Mouse (Mus musculus) CH12.LX (cell line): Measurements from ENCODE around the gene Glra1. TPM values are rescaled to one million over a fixed set of nuclear protein-coding genes. Genes with fewer than 3 reads are reported as not detected.

Experiments used
- DNase-seq: peaks from one replicate; pipeline ENCODE4 v3.0.0-alpha.2; 2013; ENCODE audit errors: extremely low read depth
- H3K27ac ChIP-seq: 2 replicates; pipeline ENCODE4 v1.5.1; 2012; ENCODE audit warnings: low read depth, mild to moderate bottlenecking, control low read depth, moderate library complexity; ENCODE audit not compliant: insufficient read depth
- H3K27me3 ChIP-seq: replicated peaks from 2 replicates; pipeline ENCODE3; 2012; ENCODE audit warnings: inconsistent platforms
- H3K36me3 ChIP-seq, 2 experiments: replicated peaks in 1 of 2; 2 replicates each; pipeline versions ENCODE3 to v1.6.1; 2012; ENCODE audit warnings: inconsistent platforms in 1 of 2, low read length in 1 of 2, mild to moderate bottlenecking in 1 of 2, mixed read lengths in 1 of 2, moderate library complexity in 1 of 2; ENCODE audit not compliant: control insufficient read depth in 1 of 2, insufficient read depth in 1 of 2
- H3K4me1 ChIP-seq, 2 experiments: 2 replicates each; pipeline ENCODE4 v1.6.1; 2012; ENCODE audit warnings: inconsistent platforms in 1 of 2, moderate library complexity in 1 of 2; ENCODE audit not compliant: insufficient read depth in 2 of 2, control insufficient read depth in 1 of 2
- H3K4me2 ChIP-seq: 2 replicates; pipeline ENCODE4 v1.6.1; 2012; ENCODE audit warnings: low read depth, mild to moderate bottlenecking, control low read depth; ENCODE audit not compliant: poor library complexity, insufficient read depth, severe bottlenecking
- H3K4me3 ChIP-seq, 3 experiments: fragments of 150-350 bp in 1 of 3; sonication (generic) in 1 of 3; replicated peaks in 1 of 3; 2 replicates each; pipeline versions ENCODE3 to v1.5.1; 2011 to 2012; ENCODE audit warnings: low read depth in 2 of 3, low read length in 2 of 3, mild to moderate bottlenecking in 2 of 3, moderate library complexity in 2 of 3, control low read depth in 1 of 3, improper control_type of control experiment in 1 of 3, inconsistent platforms in 1 of 3, mixed read lengths in 1 of 3; ENCODE audit not compliant: poor library complexity in 1 of 3
- H3K79me2 ChIP-seq: replicated peaks from 2 replicates; pipeline ENCODE4 v1.6.1; 2012; ENCODE audit warnings: mild to moderate bottlenecking, moderate library complexity; ENCODE audit not compliant: control insufficient read depth, poor library complexity, insufficient read depth, severe bottlenecking; ENCODE audit errors: extremely low read depth
- H3K9ac ChIP-seq: 2 replicates; pipeline ENCODE4 v1.6.1; 2012; ENCODE audit warnings: low read depth, mild to moderate bottlenecking, control low read depth, moderate library complexity; ENCODE audit not compliant: insufficient read depth
- H3K9me3 ChIP-seq: replicated peaks from 2 replicates; pipeline ENCODE3; 2012; ENCODE audit warnings: low read length, inconsistent platforms, mixed read lengths
- BHLHE40 ChIP-seq: IDR thresholded peaks from 2 replicates; pipeline ENCODE4 v1.6.1; 2011; ENCODE audit warnings: mild to moderate bottlenecking, low read depth, low read length, improper control_type of control experiment
- CTCF ChIP-seq, 2 experiments: IDR thresholded peaks in 1 of 2; conservative IDR thresholded peaks in 1 of 2; 2 replicates each; pipeline ENCODE4 v1.5.1; 2011 to 2012; ENCODE audit warnings: low read depth in 2 of 2, low read length in 2 of 2, improper control_type of control experiment in 1 of 2, inconsistent platforms in 1 of 2, mild to moderate bottlenecking in 1 of 2, moderate library complexity in 1 of 2
- E2F4 ChIP-seq: IDR thresholded peaks from 2 replicates; pipeline ENCODE4 v1.6.1; 2011; ENCODE audit warnings: low read depth, low read length, improper control_type of control experiment; ENCODE audit not compliant: insufficient replicate concordance
- EP300 ChIP-seq: IDR thresholded peaks from 2 replicates; pipeline ENCODE4 v1.6.1; 2011; ENCODE audit warnings: low read length, improper control_type of control experiment
- IRF4 ChIP-seq: IDR thresholded peaks from 2 replicates; pipeline ENCODE4 v1.6.1; 2014; ENCODE audit warnings: low read depth, mild to moderate bottlenecking, inconsistent platforms, low read length, improper control_type of control experiment
- JUN ChIP-seq: IDR thresholded peaks from 2 replicates; pipeline ENCODE4 v1.6.1; 2011; ENCODE audit warnings: low read depth, mild to moderate bottlenecking, low read length, improper control_type of control experiment, moderate library complexity; ENCODE audit not compliant: insufficient read depth
- JUND ChIP-seq: conservative IDR thresholded peaks from 2 replicates; pipeline ENCODE4 v1.6.1; 2011; ENCODE audit warnings: low read depth, low read length, improper control_type of control experiment
- MAFK ChIP-seq: IDR thresholded peaks from 2 replicates; pipeline ENCODE4 v1.6.1; 2011; ENCODE audit warnings: low read length, improper control_type of control experiment; ENCODE audit not compliant: insufficient replicate concordance
- MAX ChIP-seq: IDR thresholded peaks from 2 replicates; pipeline ENCODE4 v1.6.1; 2011; ENCODE audit warnings: low read length, improper control_type of control experiment
- MEF2A ChIP-seq: IDR thresholded peaks from 2 replicates; pipeline ENCODE4 v1.6.1; 2014; ENCODE audit warnings: low read depth, mild to moderate bottlenecking, inconsistent platforms, low read length, improper control_type of control experiment, borderline replicate concordance
- POLR2A ChIP-seq: IDR thresholded peaks from 2 replicates; pipeline ENCODE4 v1.6.1; 2011; ENCODE audit warnings: low read depth, mild to moderate bottlenecking, improper control_type of control experiment, low read length
- RAD21 ChIP-seq: IDR thresholded peaks from 2 replicates; pipeline ENCODE4 v1.6.1; 2011; ENCODE audit warnings: low read depth, mild to moderate bottlenecking, low read length, improper control_type of control experiment, moderate library complexity
- RCOR1 ChIP-seq: conservative IDR thresholded peaks from 2 replicates; pipeline ENCODE4 v1.6.1; 2012; ENCODE audit warnings: low read depth, mild to moderate bottlenecking, inconsistent platforms, low read length, improper control_type of control experiment
- SIN3A ChIP-seq: IDR thresholded peaks from 2 replicates; pipeline ENCODE4 v1.6.1; 2012; ENCODE audit warnings: low read length, improper control_type of control experiment, inconsistent platforms
- SMC3 ChIP-seq: IDR thresholded peaks from 2 replicates; pipeline ENCODE4 v1.6.1; 2011; ENCODE audit warnings: low read depth, low read length, improper control_type of control experiment
- USF1 ChIP-seq: IDR thresholded peaks from 2 replicates; pipeline ENCODE4 v1.6.1; 2014; ENCODE audit warnings: low read depth, mild to moderate bottlenecking, inconsistent platforms, low read length, improper control_type of control experiment
- ZKSCAN1 ChIP-seq: IDR thresholded peaks from 2 replicates; pipeline ENCODE4 v1.6.1; 2012; ENCODE audit warnings: low read depth, inconsistent platforms, low read length, improper control_type of control experiment, borderline replicate concordance
- ZMIZ1 ChIP-seq: IDR thresholded peaks from 2 replicates; pipeline ENCODE4 v1.6.1; 2012; ENCODE audit warnings: low read depth, mild to moderate bottlenecking, inconsistent platforms, low read length, improper control_type of control experiment
- dilution Hi-C: fragments of 300-500 bp; cut with MboI; formaldehyde crosslinking; loops from 2 replicates; pipeline ENCODE4 v1.14.3; 2020; ENCODE audit warnings: low sequenced_read_pairs; ENCODE audit not compliant: extremely low pct_unique_long_range_greater_than_20kb, extremely low pct_ligation_motif_present
- in situ Hi-C: fragments of 300-500 bp; cut with MboI; formaldehyde crosslinking; loops from 3 replicates; pipeline ENCODE4 v1.14.3; 2019; ENCODE audit warnings: low sequenced_read_pairs, low pct_ligation_motif_present, low pct_unique_long_range_greater_than_20kb, mixed read lengths
- polyA plus RNA-seq: library from polyadenylated mRNA; unstranded; fragments of >175 nt; gene quantifications from 2 replicates; pipeline ENCODE4 v1.2.1, GENCODE M21; 2012; ENCODE audit warnings: low read depth; ENCODE audit not compliant: insufficient read length
- total RNA-seq, 2 experiments: library from RNA; depleted of rRNA; stranded (reverse); fragments of 300-350 nt in 1 of 2; fragments of >200 nt in 1 of 2; gene quantifications; 2 replicates each; pipeline ENCODE4 v1.2.3; 2012 to 2014

Gene Glra1
- total and polyA plus RNA-seq, 3 experiments = not detected

- Histone ChIP-seq H3K9me3 (no peaks in the 10 kb centered on the region), H3K4me1 (no peaks in the 10 kb centered on the region), H3K27ac (no peak overlapping the region), H3K79me2 (no peaks in the 10 kb centered on the region), H3K9ac (no peak overlapping the region), H3K27me3 (peaks cover 81% of the 10 kb centered on the region), H3K4me3 (no peak overlapping the region), H3K36me3 (no peaks in the 10 kb centered on the region), H3K4me2 (no peak overlapping the region)
- no peak for DNase-seq
- dilution Hi-C loops = no loop called here
- TF ChIP-seq E2F4 (no peak), JUND (no peak), POLR2A (no peak), JUN (no peak), ZMIZ1 (no peak), MAX (no peak), RCOR1 (no peak), SIN3A (no peak), EP300 (no peak), MAFK (no peak), BHLHE40 (no peak), IRF4 (no peak), MEF2A (no peak), SMC3 (no peak), USF1 (no peak), ZKSCAN1 (no peak)
- in situ Hi-C loops = loop anchor here (25.0 kb wide), 2 partner anchors 393 to 518 kb away; no protein-coding TSS in a partner anchor
Measured at GRCm38 (mm10) chr11:55594411-55594810, 13.6 kb downstream of the Glra1 start.

GRCm38 (mm10) chr11:55591194-55591593 is 16.8 kb downstream of the Glra1 start:
- H3K9me3 ChIP-seq = no peaks in the 10 kb centered on the region
- H3K27ac ChIP-seq = no peak overlapping the region
- DNase-seq = peak; percentile 3
- no peak overlapping the region for H3K9ac ChIP-seq
- dilution Hi-C loops (no loop called here), in situ Hi-C loops (loop anchor here (25.0 kb wide), 2 partner anchors 396 to 521 kb away; no protein-coding TSS in a partner anchor)
- H3K4me3 ChIP-seq = no peak overlapping the region
- H3K4me1 ChIP-seq = no peaks in the 10 kb centered on the region
- H3K27me3 ChIP-seq = peaks cover 85% of the 10 kb centered on the region
- TF ChIP-seq CTCF (conservative IDR thresholded peaks at IDR 0.05 in 1 of 2, IDR thresholded peaks at IDR 0.05 in 1 of 2; ENCODE audit: low read depth in 2 of 2, low read length in 2 of 2) = peak in 1 of 2 experiments; percentile 62; a peak in 2 of 4 replicates
- no peak for TF ChIP-seq ZKSCAN1
- peak; percentile 48 for TF ChIP-seq RAD21
- TF ChIP-seq SMC3 = peak; percentile 52
- TF ChIP-seq, all 38 proteins: peak for 3
- Histone ChIP-seq H3K79me2 (no peaks in the 10 kb centered on the region), H3K36me3 (no peaks in the 10 kb centered on the region), H3K4me2 (no peak overlapping the region)
